Mouse (Mus musculus): ENCODE data around the gene Ankrd54. TPM values are rescaled to one million over a fixed set of nuclear protein-coding genes. Genes with fewer than 3 reads are reported as not detected.
"Not testable (repeated sequence)": the region's sequence is repeated elsewhere in the genome, so short reads cannot be mapped to it uniquely, and the experiment has no call there.

Ankrd54 gene
- total and polyA plus RNA-seq, 2 experiments from 2014 or later = 14.1 to 27.1 TPM

- peaks cover 5% of the 10 kb centered on the region; the same call in 1 of the 2 replicates for H3K36me3 ChIP-seq (replicated peaks; ENCODE audit: control insufficient read depth, insufficient read depth, low read length)
- ATAC-seq (ENCODE audit: insufficient read depth, low read depth) = no peak
- H3K27me3 ChIP-seq (ENCODE audit: control insufficient read depth, insufficient read depth, low read length) = peaks cover 58% of the 10 kb centered on the region
These were observed 21.1 kb downstream of the Ankrd54 start, which contains the start of gene Galr3 for GRCm38 (mm10) chr15:79041585-79041984. Gene Galr3 (plus strand): TSS chr15:79041885.

GRCm38 (mm10) chr15:79040501-79041416, 21.9 kb downstream of the Ankrd54 start:
- Histone ChIP-seq H3K27ac (ENCODE audit: low read depth) (no peak overlapping the region), H3K4me1 (ENCODE audit: control insufficient read depth, insufficient read depth) (0 out of 2 replicates have a peak, but pooled peaks cover 5% of the 10 kb centered on the region), H3K4me2 (ENCODE audit: low read depth, low read length) (peak overlapping the region; percentile 20), H3K9ac (replicated peaks; ENCODE audit: low read depth, low read length) (no peak overlapping the region), H3K9me3 (replicated peaks; ENCODE audit: control insufficient read depth, low read length) (no peaks in the 10 kb centered on the region), H3K36me3 (replicated peaks; ENCODE audit: control insufficient read depth, insufficient read depth, low read length) (peaks cover 5% of the 10 kb centered on the region; the same call in 1 of the 2 replicates), H3K27me3 (ENCODE audit: control insufficient read depth, insufficient read depth, low read length) (peaks cover 56% of the 10 kb centered on the region), H3K4me3 (ENCODE audit: low read depth, low read length) (0 out of 2 replicates have a peak overlapping the region, but pooled peaks have one; percentile 4)
- 20% methylated on average over 24 of the region's 24 CpGs for WGBS
- no peak for DNase-seq (ENCODE audit: low spot score)
- no peak for TF ChIP-seq EP300 (IDR thresholded peaks at IDR 0.05; ENCODE audit: low read depth)
- TF ChIP-seq CTCF (IDR thresholded peaks at IDR 0.05; ENCODE audit: low read depth) = no peak
- no peak for ATAC-seq (ENCODE audit: insufficient read depth, low read depth)

More at GRCm38 (mm10) chr15:79041585-79041984, 21.1 kb downstream of the Ankrd54 start, which contains the start of gene Galr3:
- no peak within 1 kb of the TSS for H3K9ac ChIP-seq (replicated peaks; ENCODE audit: low read depth, low read length)
- H3K4me1 ChIP-seq (ENCODE audit: control insufficient read depth, insufficient read depth) = 0 out of 2 replicates have a peak, but pooled peaks cover 5% of the 10 kb centered on the region
- H3K27ac ChIP-seq (ENCODE audit: low read depth) = no peak within 1 kb of the TSS
- H3K4me2 ChIP-seq (ENCODE audit: low read depth, low read length) = peak within 1 kb of the TSS; percentile 96
- no peak for DNase-seq (ENCODE audit: low spot score)
- H3K4me3 ChIP-seq (ENCODE audit: low read depth, low read length) = peak within 1 kb of the TSS; percentile 59
- TF ChIP-seq EP300 (IDR thresholded peaks at IDR 0.05; ENCODE audit: low read depth) = no peak
- no peaks in the 10 kb centered on the region for H3K9me3 ChIP-seq (replicated peaks; ENCODE audit: control insufficient read depth, low read length)
- WGBS = 69% methylated on average over 6 of the region's 6 CpGs

- ATAC-seq (ENCODE audit: insufficient read depth, low read depth) (peak; percentile 84), DNase-seq (ENCODE audit: low spot score) (peak; percentile 91)
- WGBS = 17% methylated on average over 7 of the region's 7 CpGs
- H3K4me2 ChIP-seq (ENCODE audit: low read depth, low read length) = no peak overlapping the region
- no peak overlapping the region for H3K9ac ChIP-seq (replicated peaks; ENCODE audit: low read depth, low read length)
- H3K27me3 ChIP-seq (ENCODE audit: control insufficient read depth, insufficient read depth, low read length) = peaks cover 42% of the 10 kb centered on the region
- no peak for TF ChIP-seq EP300 (IDR thresholded peaks at IDR 0.05; ENCODE audit: low read depth)
- TF ChIP-seq CTCF (IDR thresholded peaks at IDR 0.05; ENCODE audit: low read depth) = peak; percentile 97
- H3K4me3 ChIP-seq (ENCODE audit: low read depth, low read length) = no peak overlapping the region
- H3K27ac ChIP-seq (ENCODE audit: low read depth) = no peak overlapping the region
- 0 out of 2 replicates have a peak, but pooled peaks cover 5% of the 10 kb centered on the region for H3K4me1 ChIP-seq (ENCODE audit: control insufficient read depth, insufficient read depth)
- no peaks in the 10 kb centered on the region for H3K9me3 ChIP-seq (replicated peaks; ENCODE audit: control insufficient read depth, low read length)
- peaks cover 5% of the 10 kb centered on the region; the same call in 1 of the 2 replicates for H3K36me3 ChIP-seq (replicated peaks; ENCODE audit: control insufficient read depth, insufficient read depth, low read length)
These were observed 23.8 kb downstream of the Ankrd54 start for GRCm38 (mm10) chr15:79038853-79039252.

DNA sequence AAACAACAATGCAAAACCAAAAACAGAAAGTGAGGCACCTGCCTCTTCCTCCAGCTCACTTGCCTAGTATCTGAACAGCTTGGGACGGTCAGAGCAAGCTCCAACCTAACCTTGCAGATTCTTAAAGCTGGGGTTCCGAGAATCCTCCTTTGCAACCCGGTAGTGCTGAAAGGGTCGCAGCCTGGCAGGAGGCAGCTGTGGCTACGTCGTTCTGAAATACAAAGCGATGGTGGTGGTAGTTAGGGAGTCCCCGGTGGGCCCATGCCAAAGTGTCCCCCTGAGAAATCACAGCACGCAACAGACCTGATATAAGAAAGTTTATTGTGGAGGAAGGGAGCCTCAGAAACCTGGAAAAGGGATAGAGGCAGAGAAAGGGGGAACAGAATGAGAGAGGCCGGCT, 24.4 kb downstream of the Ankrd54 start:
- peaks cover 5% of the 10 kb centered on the region; the same call in 1 of the 2 replicates for H3K36me3 ChIP-seq (replicated peaks; ENCODE audit: control insufficient read depth, insufficient read depth, low read length)
- ATAC-seq (ENCODE audit: insufficient read depth, low read depth) (no peak), DNase-seq (ENCODE audit: low spot score) (no peak)
- H3K9ac ChIP-seq (replicated peaks; ENCODE audit: low read depth, low read length) = no peak overlapping the region
- H3K9me3 ChIP-seq (replicated peaks; ENCODE audit: control insufficient read depth, low read length) = no peaks in the 10 kb centered on the region
- H3K27me3 ChIP-seq (ENCODE audit: control insufficient read depth, insufficient read depth, low read length) = peaks cover 37% of the 10 kb centered on the region
- TF ChIP-seq EP300 (IDR thresholded peaks at IDR 0.05; ENCODE audit: low read depth) = no peak
- WGBS = 67% methylated on average over 10 of the region's 10 CpGs
- H3K4me1 ChIP-seq (ENCODE audit: control insufficient read depth, insufficient read depth) = 0 out of 2 replicates have a peak, but pooled peaks cover 5% of the 10 kb centered on the region
- H3K4me2 ChIP-seq (ENCODE audit: low read depth, low read length) = no peak overlapping the region
- H3K4me3 ChIP-seq (ENCODE audit: low read depth, low read length) = no peak overlapping the region
- no peak overlapping the region for H3K27ac ChIP-seq (ENCODE audit: low read depth)

DNA sequence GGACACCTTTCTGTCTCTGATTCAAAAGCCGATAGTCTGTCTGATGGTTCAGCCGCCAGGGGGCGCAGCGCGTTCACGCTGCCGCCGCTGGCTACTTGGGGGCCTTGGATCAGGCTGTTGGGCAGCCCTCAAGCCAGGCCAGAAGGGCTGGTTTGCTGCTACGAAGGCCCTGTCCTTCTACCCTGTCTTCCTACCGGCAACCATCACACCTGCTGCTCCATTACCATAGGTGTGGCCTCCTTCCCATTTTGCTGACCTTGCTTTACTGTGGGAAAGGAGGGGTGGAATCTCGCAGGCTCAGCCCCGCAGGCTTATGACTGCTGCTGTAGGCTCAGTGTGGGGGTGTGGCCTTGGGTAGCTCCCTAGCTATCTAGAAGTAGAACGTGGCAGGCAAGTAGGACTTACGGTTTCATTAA, 24.8 kb downstream of the Ankrd54 start:
- Histone ChIP-seq H3K27ac (ENCODE audit: low read depth) (no peak overlapping the region), H3K27me3 (ENCODE audit: control insufficient read depth, insufficient read depth, low read length) (peaks cover 33% of the 10 kb centered on the region), H3K9me3 (replicated peaks; ENCODE audit: control insufficient read depth, low read length) (no peaks in the 10 kb centered on the region), H3K36me3 (replicated peaks; ENCODE audit: control insufficient read depth, insufficient read depth, low read length) (peaks cover 5% of the 10 kb centered on the region; the same call in 1 of the 2 replicates), H3K4me3 (ENCODE audit: low read depth, low read length) (no peak overlapping the region), H3K9ac (replicated peaks; ENCODE audit: low read depth, low read length) (no peak overlapping the region), H3K4me1 (ENCODE audit: control insufficient read depth, insufficient read depth) (0 out of 2 replicates have a peak, but pooled peaks cover 5% of the 10 kb centered on the region), H3K4me2 (ENCODE audit: low read depth, low read length) (peak overlapping the region; percentile 10; the same call in 1 of the 2 replicates)
- DNase-seq (ENCODE audit: low spot score) = peak; percentile 63
- no peak for ATAC-seq (ENCODE audit: insufficient read depth, low read depth)
- TF ChIP-seq EP300 (IDR thresholded peaks at IDR 0.05; ENCODE audit: low read depth) (no peak), CTCF (IDR thresholded peaks at IDR 0.05; ENCODE audit: low read depth) (peak; percentile 70)
- 10% methylated on average over 14 of the region's 14 CpGs for WGBS

DNA sequence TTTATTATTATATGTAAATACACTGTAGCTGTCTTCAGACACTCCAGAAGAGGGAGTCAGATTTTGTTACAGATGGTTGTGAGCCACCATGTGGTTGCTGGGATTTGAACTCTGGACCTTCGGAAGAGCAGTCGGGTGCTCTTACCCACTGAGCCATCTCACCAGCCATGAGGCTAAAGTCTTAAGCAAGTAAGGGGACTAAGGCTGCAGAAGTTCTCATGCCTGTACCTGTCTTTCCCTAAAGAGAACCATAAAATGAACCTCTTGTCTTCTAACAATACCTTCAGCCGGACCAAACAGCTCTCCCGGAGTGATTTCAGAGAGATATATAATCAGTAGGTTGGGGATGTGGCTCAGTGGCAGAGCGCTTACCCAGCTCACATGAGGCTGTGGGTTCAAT, 30.8 kb downstream of the Ankrd54 start:
- peaks cover 18% of the 10 kb centered on the region; the same call in 1 of the 2 replicates for H3K4me1 ChIP-seq (ENCODE audit: control insufficient read depth, insufficient read depth)
- 85% methylated on average over 5 of the region's 5 CpGs for WGBS
- H3K9ac ChIP-seq (replicated peaks; ENCODE audit: low read depth, low read length); H3K4me3 ChIP-seq (ENCODE audit: low read depth, low read length); ATAC-seq (ENCODE audit: insufficient read depth, low read depth); DNase-seq (ENCODE audit: low spot score); H3K9me3 ChIP-seq (replicated peaks; ENCODE audit: control insufficient read depth, low read length); H3K27ac ChIP-seq (ENCODE audit: low read depth); H3K27me3 ChIP-seq (ENCODE audit: control insufficient read depth, insufficient read depth, low read length); H3K36me3 ChIP-seq (replicated peaks; ENCODE audit: control insufficient read depth, insufficient read depth, low read length); H3K4me2 ChIP-seq (ENCODE audit: low read depth, low read length): not testable (repeated sequence)

Data from heart, postnatal 0 days (tissue).